Mouse (Mus musculus): ENCODE data around the gene Gm49368. TPM values are rescaled to one million over a fixed set of nuclear protein-coding genes. Genes with fewer than 3 reads are reported as not detected.

Gm49368 gene
- total RNA-seq, 1 experiment from 2014 or later, result 30.6 TPM

Other genes starting within 250 kb of the Gm49368 start
- 93.0 and 99.9 TPM in 2 replicates for gene Stx4a, start 238.4 kb upstream of the Gm49368 start, total RNA-seq (2017)
- not detected in 2 replicates for gene Stx1b, start 238.1 kb upstream of the Gm49368 start, total RNA-seq (2017)
- gene Zfp646, start 186.5 kb upstream of the Gm49368 start, total RNA-seq (2017), result 93.1 and 93.5 TPM in 2 replicates
- gene Zfp668, start 185.9 kb upstream of the Gm49368 start, total RNA-seq (2017), result 6.2 and 12.5 TPM in 2 replicates
- not detected in 2 replicates for gene Prss53, start 171.7 kb upstream of the Gm49368 start, total RNA-seq (2017)
- not detected in 2 replicates for gene Gm21974, start 167.2 kb upstream of the Gm49368 start, total RNA-seq (2017)
- gene Vkorc1, start 167.1 kb upstream of the Gm49368 start, total RNA-seq (2017), result 4.8 and 8.5 TPM in 2 replicates
- gene Bckdk, start 158.6 kb upstream of the Gm49368 start, total RNA-seq (2017), result 9.6 and 11.6 TPM in 2 replicates
- 50.2 and 71.2 TPM in 2 replicates for gene Kat8, start 150.2 kb upstream of the Gm49368 start, total RNA-seq (2017)
- gene Prss8, start 132.6 kb upstream of the Gm49368 start, total RNA-seq (2017), result 0.25 and 1.3 TPM in 2 replicates
- 1.2 and 2.0 TPM in 2 replicates for gene Prss36, start 116.0 kb upstream of the Gm49368 start, total RNA-seq (2017)
- 121 and 134 TPM in 2 replicates for gene Fus, start 95.2 kb upstream of the Gm49368 start, total RNA-seq (2017)
- 10.5 and 16.2 TPM in 2 replicates for gene Pycard, start 68.8 kb upstream of the Gm49368 start, total RNA-seq (2017)
- gene Trim72, start 58.7 kb upstream of the Gm49368 start, total RNA-seq (2017), result 0.70 and 0.86 TPM in 2 replicates
- gene Itgam, start within 50 bp of the Gm49368 start, total RNA-seq (2017), result 339 and 346 TPM in 2 replicates
- gene Itgax, start 66.9 kb downstream of the Gm49368 start, total RNA-seq (2017), result 44.3 and 62.5 TPM in 2 replicates
- 0.12 and 1.8 TPM in 2 replicates for gene Itgad, start 91.7 kb downstream of the Gm49368 start, total RNA-seq (2017)
- not detected in 2 replicates for gene Cox6a2, start 143.7 kb downstream of the Gm49368 start, total RNA-seq (2017)
- gene Armc5, start 174.7 kb downstream of the Gm49368 start, total RNA-seq (2017), result 5.8 and 7.1 TPM in 2 replicates
- gene 9130023H24Rik, start 175.3 kb downstream of the Gm49368 start, total RNA-seq (2017), result 5.2 and 5.6 TPM in 2 replicates
- 0.70 and 1.2 TPM in 2 replicates for gene Tgfb1i1, start 184.1 kb downstream of the Gm49368 start, total RNA-seq (2017)
- gene Slc5a2, start 203.0 kb downstream of the Gm49368 start, total RNA-seq (2017), result not detected in 2 replicates
- 10.4 and 11.4 TPM in 2 replicates for gene BC017158, start 235.5 kb downstream of the Gm49368 start, total RNA-seq (2017)